Mouse (Mus musculus): ENCODE data around the gene Trim47. TPM values are rescaled to one million over a fixed set of nuclear protein-coding genes. Genes with fewer than 3 reads are reported as not detected.

The Trim47 gene
- polyA plus RNA-seq, 2 experiments: 25.1 to 25.5 TPM

GRCm38 (mm10) chr11:116106154-116106962 is 20.7 kb downstream of the Trim47 start:
- DNase-seq (ENCODE audit: low spot score) (peak; percentile 28), ATAC-seq (ENCODE audit: low FRiP score, low read depth) (no peak)
- H3K27ac ChIP-seq (replicated peaks; ENCODE audit: low read depth, low read length): no peak overlapping the region
- WGBS: 29% methylated on average over 29 of the region's 32 CpGs
- H3K9me3 ChIP-seq (ENCODE audit: control insufficient read depth, low read length): no peaks in the 10 kb centered on the region
- H3K4me1 ChIP-seq (ENCODE audit: control insufficient read depth, insufficient read depth, low read length): peaks cover 55% of the 10 kb centered on the region
- H3K4me3 ChIP-seq (replicated peaks; ENCODE audit: low read length): peak overlapping the region; percentile 9; the same call in 1 of the 2 replicates
- no peaks in the 10 kb centered on the region for H3K36me3 ChIP-seq (ENCODE audit: control insufficient read depth, insufficient read depth, low read length)
- TF ChIP-seq POLR2A (IDR thresholded peaks at IDR 0.05; ENCODE audit: borderline replicate concordance, extremely low read depth, insufficient read depth, insufficient read length): no peak
- H3K9ac ChIP-seq (ENCODE audit: low read depth, low read length, severe bottlenecking): 0 out of 2 replicates have a peak overlapping the region, but pooled peaks have one; percentile 0
- peak overlapping the region; percentile 69 for H3K4me2 ChIP-seq (replicated peaks; ENCODE audit: low read depth, low read length, severe bottlenecking)
- H3K27me3 ChIP-seq (ENCODE audit: control insufficient read depth, insufficient read depth, low read length): peaks cover 48% of the 10 kb centered on the region

GRCm38 (mm10) chr11:116105065-116105464 is 21.9 kb downstream of the Trim47 start:
- Histone ChIP-seq H3K4me2 (replicated peaks; ENCODE audit: low read depth, low read length, severe bottlenecking) (no peak overlapping the region), H3K27ac (replicated peaks; ENCODE audit: low read depth, low read length) (no peak overlapping the region; the same call in 1 of the 2 replicates), H3K4me1 (ENCODE audit: control insufficient read depth, insufficient read depth, low read length) (peaks cover 56% of the 10 kb centered on the region), H3K4me3 (replicated peaks; ENCODE audit: low read length) (no peak overlapping the region), H3K9ac (ENCODE audit: low read depth, low read length, severe bottlenecking) (no peak overlapping the region), H3K36me3 (ENCODE audit: control insufficient read depth, insufficient read depth, low read length) (no peaks in the 10 kb centered on the region), H3K27me3 (ENCODE audit: control insufficient read depth, insufficient read depth, low read length) (peaks cover 36% of the 10 kb centered on the region), H3K9me3 (ENCODE audit: control insufficient read depth, low read length) (no peaks in the 10 kb centered on the region)
- no peak for ATAC-seq (ENCODE audit: low FRiP score, low read depth)
- no peak for DNase-seq (ENCODE audit: low spot score)
- TF ChIP-seq POLR2A (IDR thresholded peaks at IDR 0.05; ENCODE audit: borderline replicate concordance, extremely low read depth, insufficient read depth, insufficient read length): no peak
- 92% methylated on average over 2 of the region's 2 CpGs for WGBS

GRCm38 (mm10) chr11:116104006-116104646 is 22.9 kb downstream of the Trim47 start:
- ATAC-seq (ENCODE audit: low FRiP score, low read depth): peak; percentile 50
- 38% methylated on average over 14 of the region's 14 CpGs for WGBS
- peaks cover 26% of the 10 kb centered on the region for H3K27me3 ChIP-seq (ENCODE audit: control insufficient read depth, insufficient read depth, low read length)
- H3K4me3 ChIP-seq (replicated peaks; ENCODE audit: low read length): no peak overlapping the region; the same call in 1 of the 2 replicates
- peak; percentile 66 for DNase-seq (ENCODE audit: low spot score)
- no peak for TF ChIP-seq POLR2A (IDR thresholded peaks at IDR 0.05; ENCODE audit: borderline replicate concordance, extremely low read depth, insufficient read depth, insufficient read length)
- H3K36me3 ChIP-seq (ENCODE audit: control insufficient read depth, insufficient read depth, low read length): no peaks in the 10 kb centered on the region
- peak overlapping the region; percentile 25; the same call in 1 of the 2 replicates for H3K9ac ChIP-seq (ENCODE audit: low read depth, low read length, severe bottlenecking)
- H3K27ac ChIP-seq (replicated peaks; ENCODE audit: low read depth, low read length): peak overlapping the region; percentile 72
- H3K4me2 ChIP-seq (replicated peaks; ENCODE audit: low read depth, low read length, severe bottlenecking): 0 out of 2 replicates have a peak overlapping the region, but pooled peaks have one; percentile 8
- H3K4me1 ChIP-seq (ENCODE audit: control insufficient read depth, insufficient read depth, low read length): peaks cover 54% of the 10 kb centered on the region
- H3K9me3 ChIP-seq (ENCODE audit: control insufficient read depth, low read length): no peaks in the 10 kb centered on the region

- H3K36me3 ChIP-seq (ENCODE audit: control insufficient read depth, insufficient read depth, low read length): no peaks in the 10 kb centered on the region
- H3K27me3 ChIP-seq (ENCODE audit: control insufficient read depth, insufficient read depth, low read length): peaks cover 21% of the 10 kb centered on the region
- peaks cover 54% of the 10 kb centered on the region for H3K4me1 ChIP-seq (ENCODE audit: control insufficient read depth, insufficient read depth, low read length)
- no peaks in the 10 kb centered on the region for H3K9me3 ChIP-seq (ENCODE audit: control insufficient read depth, low read length)
- no peak for ATAC-seq (ENCODE audit: low FRiP score, low read depth)
- no peak for DNase-seq (ENCODE audit: low spot score)
- H3K4me3 ChIP-seq (replicated peaks; ENCODE audit: low read length): no peak overlapping the region
- H3K9ac ChIP-seq (ENCODE audit: low read depth, low read length, severe bottlenecking): no peak overlapping the region
- 77% methylated on average over 11 of the region's 12 CpGs for WGBS
- TF ChIP-seq POLR2A (IDR thresholded peaks at IDR 0.05; ENCODE audit: borderline replicate concordance, extremely low read depth, insufficient read depth, insufficient read length): no peak
- H3K4me2 ChIP-seq (replicated peaks; ENCODE audit: low read depth, low read length, severe bottlenecking): no peak overlapping the region
- 0 out of 2 replicates have a peak overlapping the region, but pooled peaks have one; percentile 55 for H3K27ac ChIP-seq (replicated peaks; ENCODE audit: low read depth, low read length)
Measured at GRCm38 (mm10) chr11:116103572-116103971, 23.4 kb downstream of the Trim47 start.

GRCm38 (mm10) chr11:116102472-116102871 is 24.5 kb downstream of the Trim47 start:
- Histone ChIP-seq H3K36me3 (ENCODE audit: control insufficient read depth, insufficient read depth, low read length) (no peaks in the 10 kb centered on the region), H3K27ac (replicated peaks; ENCODE audit: low read depth, low read length) (peak overlapping the region; percentile 87), H3K4me1 (ENCODE audit: control insufficient read depth, insufficient read depth, low read length) (peaks cover 45% of the 10 kb centered on the region), H3K27me3 (ENCODE audit: control insufficient read depth, insufficient read depth, low read length) (peaks cover 10% of the 10 kb centered on the region), H3K9me3 (ENCODE audit: control insufficient read depth, low read length) (no peaks in the 10 kb centered on the region), H3K4me3 (replicated peaks; ENCODE audit: low read length) (no peak overlapping the region), H3K4me2 (replicated peaks; ENCODE audit: low read depth, low read length, severe bottlenecking) (no peak overlapping the region), H3K9ac (ENCODE audit: low read depth, low read length, severe bottlenecking) (peak overlapping the region; percentile 47; the same call in 1 of the 2 replicates)
- no peak for TF ChIP-seq POLR2A (IDR thresholded peaks at IDR 0.05; ENCODE audit: borderline replicate concordance, extremely low read depth, insufficient read depth, insufficient read length)
- 56% methylated on average over 3 of the region's 4 CpGs for WGBS
- DNase-seq (ENCODE audit: low spot score) (no peak), ATAC-seq (ENCODE audit: low FRiP score, low read depth) (no peak)

Data from limb, embryonic 14.5 days (tissue).